Mouse (Mus musculus) kidney, adult 11 months (tissue): ENCODE data around the gene Chkb.

Experiments
- DNase-seq: peaks from one replicate; pipeline ENCODE4 v3.0.0; 2022

The Chkb gene

DNA sequence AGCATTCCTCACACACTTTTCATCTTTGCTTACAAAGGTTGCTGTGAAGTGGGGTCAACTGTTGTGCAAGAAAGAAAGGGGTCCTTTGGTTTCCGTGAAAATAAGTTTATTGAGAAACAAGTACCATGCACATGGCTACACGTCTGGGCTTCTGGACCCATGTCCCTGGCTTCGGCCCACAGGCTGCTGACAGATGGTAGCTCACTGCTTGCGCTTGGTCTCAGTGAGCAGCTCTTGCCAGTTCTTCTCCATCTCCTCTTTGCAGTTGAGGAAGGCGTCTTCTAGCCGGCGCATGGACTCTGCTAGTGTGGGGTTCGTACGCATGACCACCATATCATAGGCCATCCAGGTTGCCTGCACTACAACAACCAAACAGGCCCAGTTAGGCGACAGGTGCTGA, 39.6 kb downstream of the Chkb start:
- DNase-seq: no peak

DNA sequence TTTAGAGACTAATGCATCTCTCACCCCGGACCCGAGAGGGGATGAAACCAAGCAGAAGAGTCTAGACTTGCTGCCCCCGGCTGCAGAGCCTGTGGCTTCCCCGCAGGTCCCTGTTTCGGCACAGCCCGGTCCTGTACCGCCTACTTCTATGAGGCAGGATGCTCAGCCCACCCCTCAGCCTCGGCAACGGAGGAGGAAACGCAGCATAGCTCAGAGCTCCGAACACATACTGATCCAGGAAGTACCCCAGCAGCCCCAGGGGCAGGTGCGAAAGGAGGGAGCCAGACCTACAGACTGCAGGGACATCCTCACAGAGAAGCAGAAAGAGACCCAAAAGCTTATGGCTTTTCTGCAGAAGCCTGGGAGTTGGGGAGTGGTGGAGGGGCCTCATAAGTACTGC, 42.6 kb downstream of the Chkb start:
- no peak for DNase-seq

DNA sequence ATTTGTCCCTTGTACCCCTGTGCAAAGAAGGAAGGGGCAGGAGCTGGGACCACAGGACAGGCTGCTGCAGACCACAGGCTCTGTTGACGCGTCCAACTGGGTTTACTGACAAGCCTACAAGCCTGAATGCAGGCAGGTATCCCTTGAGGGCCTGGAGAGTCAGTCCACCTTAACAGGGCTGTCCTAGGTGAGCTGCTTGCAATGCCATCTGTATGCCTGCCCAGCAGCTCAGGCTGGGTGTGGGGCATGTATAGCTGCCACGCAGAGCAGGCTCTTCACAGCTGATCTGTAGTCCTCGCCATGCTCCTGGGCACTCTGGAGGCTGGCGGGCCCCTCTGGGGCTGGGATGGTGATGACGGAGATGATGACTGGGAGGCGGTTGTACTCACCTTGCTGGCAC, 45.1 kb downstream of the Chkb start, which contains the start of gene Klhdc7b:
Gene Klhdc7b, plus strand, starts transcription at position 301 of the 400 bp plus-strand sequence.
- DNase-seq: no peak

DNA sequence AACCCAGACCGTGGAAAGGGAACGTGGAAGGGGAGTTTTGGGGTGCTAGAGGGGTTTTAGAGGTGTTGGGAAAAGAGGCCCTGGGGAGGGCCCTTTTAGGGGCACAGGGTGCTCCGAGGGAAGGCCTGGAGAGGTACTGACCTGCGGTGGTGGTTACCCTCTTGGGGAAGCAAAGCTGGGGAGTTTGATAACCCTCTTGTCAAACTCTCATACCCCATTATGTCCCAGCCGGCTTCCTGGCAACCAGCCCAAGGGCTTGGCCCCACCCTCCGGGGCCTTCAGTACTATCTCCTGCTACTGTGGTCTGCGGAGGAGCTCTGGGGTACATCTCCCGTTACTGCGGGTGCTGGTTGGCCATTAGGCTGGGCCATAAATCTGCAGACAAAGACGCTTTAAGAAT, 50.3 kb downstream of the Chkb start:
- no peak for DNase-seq

DNA sequence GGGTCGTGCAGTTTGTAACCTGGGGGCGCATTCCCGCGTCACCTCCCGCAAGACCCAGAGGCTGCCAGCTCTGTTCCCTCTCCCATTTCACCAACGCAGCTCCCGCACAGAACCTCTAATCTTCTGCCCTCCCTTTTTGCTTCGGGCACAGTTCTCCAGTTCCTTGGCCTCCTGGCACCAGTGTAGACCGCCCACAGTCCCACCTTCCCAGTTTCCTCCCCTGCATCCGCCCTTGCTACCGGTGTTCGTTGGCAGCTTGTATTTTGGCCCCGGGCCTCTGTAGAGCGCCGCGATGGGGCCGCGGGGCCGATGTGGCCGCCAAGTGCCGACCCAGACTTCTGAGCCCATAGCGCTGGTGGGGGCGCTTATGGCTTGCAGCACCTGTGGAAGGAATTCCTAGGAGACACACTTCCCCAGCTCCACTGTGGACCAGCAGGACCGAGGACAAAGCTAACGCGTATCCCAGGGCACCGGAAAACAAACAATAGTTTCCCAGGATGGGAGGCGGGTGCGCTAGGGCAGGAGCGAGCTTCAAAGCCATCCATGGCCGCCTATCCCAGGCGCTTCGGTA, 50.8 kb downstream of the Chkb start, which contains the start of gene Odf3b:
Gene Odf3b, minus strand, starts transcription at position 452 of the 571 bp plus-strand sequence.
- peak; percentile 33 for DNase-seq

DNA sequence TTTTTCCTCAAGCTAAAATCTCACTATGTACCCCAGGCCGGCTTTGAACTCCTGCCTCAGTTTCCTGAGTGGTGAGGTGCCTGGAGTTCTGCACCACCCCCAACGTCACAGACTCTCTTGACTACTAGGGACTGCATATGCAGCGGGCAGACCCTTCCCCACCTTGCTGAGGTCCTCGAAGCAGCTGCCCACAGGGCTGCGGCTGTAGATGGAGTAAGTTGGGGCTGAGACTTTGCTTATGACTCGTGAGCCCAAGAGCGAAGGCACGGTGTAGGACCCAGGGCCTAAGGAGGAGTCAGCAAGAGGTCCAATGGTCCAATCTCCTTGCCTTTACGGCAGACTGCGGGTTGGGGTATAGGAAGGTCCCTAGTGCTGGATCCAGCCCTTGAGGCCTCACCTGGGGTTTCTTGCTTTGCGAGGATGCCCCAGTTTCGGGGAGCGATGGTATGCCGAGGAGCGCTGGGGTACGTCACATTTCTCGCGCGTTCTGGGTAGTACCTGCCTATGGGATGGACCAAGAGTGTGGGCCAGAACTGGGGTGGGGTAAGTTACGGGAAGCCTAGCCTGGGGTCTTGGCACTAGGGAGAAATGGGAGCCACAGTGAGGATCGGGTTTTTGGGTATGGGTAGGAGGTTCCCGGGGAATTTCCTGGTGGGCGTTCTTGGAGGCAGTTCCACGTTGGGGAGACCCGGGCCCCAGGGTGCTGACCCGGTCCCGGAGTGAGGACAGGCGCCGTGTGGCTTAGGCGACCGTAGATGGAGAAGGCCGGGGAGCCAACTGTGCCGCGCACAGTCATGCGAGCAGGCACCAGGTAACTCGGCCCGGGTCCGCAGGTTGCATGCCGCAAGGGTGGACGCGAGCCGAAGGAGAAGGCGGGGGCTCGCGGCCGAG, 51.5 kb downstream of the Chkb start:
- no peak for DNase-seq

DNA sequence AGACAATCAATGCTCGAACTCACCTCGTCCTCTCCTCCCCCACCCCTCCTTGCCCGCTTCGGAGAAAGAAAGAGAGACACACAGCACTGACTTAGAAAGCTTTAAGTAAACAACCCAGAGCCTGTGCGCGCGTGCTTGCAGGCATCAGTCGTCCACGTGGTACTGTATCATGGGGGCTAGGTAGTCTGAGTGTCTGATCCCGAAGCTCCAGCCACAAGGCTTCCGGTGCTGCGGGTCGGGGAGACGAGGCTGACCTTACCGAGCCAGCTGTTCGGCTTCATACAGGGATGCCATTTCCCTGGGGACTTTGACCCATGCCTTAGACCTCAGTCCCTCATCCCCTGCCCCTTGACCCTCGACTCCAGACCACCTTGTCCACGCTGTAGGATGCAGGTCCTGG, 52.3 kb downstream of the Chkb start:
- no peak for DNase-seq

DNA sequence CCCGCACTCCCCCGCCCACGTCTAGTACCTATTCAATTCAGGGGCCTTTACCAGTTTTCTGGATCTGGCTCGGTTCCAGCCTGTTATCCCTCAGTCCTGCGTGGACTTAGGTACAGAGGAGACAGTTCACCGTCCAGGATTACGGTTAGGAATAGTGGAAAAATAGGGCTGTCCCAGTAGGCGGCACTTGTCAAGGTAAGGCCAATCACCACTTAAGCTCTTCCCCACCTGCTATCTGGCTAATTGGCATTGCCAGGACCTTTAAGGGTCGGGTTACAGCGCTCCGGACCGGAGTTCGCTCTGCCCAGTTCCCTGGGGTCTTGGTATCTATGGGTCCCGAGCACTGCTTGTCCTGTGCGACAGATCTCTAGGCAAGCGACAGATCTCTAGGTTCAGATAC, 52.8 kb downstream of the Chkb start, which contains the start of gene Tymp:
Gene Tymp, minus strand, starts transcription at position 83 of the 400 bp plus-strand sequence.
- DNase-seq: peak; percentile 27
